Mouse (Mus musculus) lung, postnatal 4 days (tissue): ENCODE measurements around the gene Adh5.

Source experiments
- DNase-seq, 2 experiments: peaks; one replicate each; pipeline ENCODE4 v3.0.0; 2021

Gene Adh5

GRCm38 (mm10) chr3:138442612-138443464 lies at the start of gene Adh5:
Gene Adh5 (plus strand): TSS chr3:138443093.
- peak; percentile 94 for DNase-seq

DNA sequence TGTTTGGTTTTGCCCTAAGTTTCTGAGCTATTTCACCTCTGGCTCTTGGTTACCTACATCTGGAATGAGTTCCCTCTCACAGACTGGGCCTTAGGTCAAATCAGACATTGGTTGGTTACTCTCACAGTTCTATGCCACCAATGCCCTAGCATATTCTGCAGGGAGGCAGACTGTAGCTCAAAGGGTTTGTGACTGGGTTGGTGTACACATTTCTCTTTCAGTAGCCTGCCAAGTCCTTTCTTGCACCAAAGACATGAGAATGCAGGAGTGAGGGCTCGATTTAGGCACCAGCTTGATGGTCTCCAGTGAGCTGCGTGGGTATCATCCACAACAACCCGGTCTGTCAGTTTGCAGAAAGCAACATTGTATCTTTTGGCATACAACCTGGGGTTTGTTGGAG lies 38.0 kb upstream of the Adh5 start:
- DNase-seq = no peak

- DNase-seq = peak in 1 of 2 experiments; percentile 46
Observed at GRCm38 (mm10) chr3:138405341-138405740, 37.6 kb upstream of the Adh5 start.

- no peak for DNase-seq
Observed at GRCm38 (mm10) chr3:138405840-138406239, 37.1 kb upstream of the Adh5 start.

DNA sequence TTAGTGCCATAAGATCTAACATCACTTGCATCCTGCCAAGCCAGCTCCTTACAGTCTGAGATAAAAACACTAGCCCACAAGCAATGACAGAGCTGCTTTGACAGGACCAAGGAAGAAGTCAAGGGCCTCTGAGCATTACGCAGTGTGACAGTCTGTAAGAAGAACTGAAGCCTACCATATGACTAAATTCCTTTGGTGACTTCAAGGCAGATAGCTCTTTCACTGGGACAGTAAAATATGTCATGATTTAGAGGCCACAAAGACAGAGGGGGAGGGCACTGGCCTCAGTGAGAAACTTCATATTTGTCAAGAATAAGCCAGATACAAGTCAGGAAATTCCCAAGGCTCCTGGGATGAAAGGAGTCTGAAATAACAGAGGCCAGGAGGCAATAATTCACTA lies 35.0 kb upstream of the Adh5 start:
- no peak for DNase-seq

DNA sequence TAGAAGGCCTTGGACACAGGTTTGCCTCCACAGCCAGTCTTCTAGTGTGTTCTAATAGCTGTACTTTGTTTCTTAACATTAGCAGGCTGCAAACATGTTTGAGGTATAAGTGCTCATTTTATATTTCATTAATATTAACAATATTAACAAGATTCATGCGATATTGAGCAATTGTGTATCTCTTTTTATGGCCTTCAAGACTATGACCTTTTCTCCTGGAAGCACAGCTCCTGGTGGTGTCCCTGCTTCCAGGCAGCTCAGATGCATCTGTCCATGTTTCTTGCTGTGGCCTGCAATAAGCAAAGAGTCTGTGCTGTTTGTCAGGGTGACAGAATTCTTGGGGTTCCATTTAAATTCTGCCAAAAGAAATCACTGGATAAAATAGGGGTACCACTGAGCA lies 33.3 kb upstream of the Adh5 start:
- no peak for DNase-seq

GRCm38 (mm10) chr3:138410211-138410610 lies 32.7 kb upstream of the Adh5 start:
- DNase-seq = no peak

GRCm38 (mm10) chr3:138415121-138415690 lies 27.7 kb upstream of the Adh5 start, which contains the start of gene Adh4:
Gene Adh4 (plus strand): TSS chr3:138415466.
- no peak for DNase-seq

DNA sequence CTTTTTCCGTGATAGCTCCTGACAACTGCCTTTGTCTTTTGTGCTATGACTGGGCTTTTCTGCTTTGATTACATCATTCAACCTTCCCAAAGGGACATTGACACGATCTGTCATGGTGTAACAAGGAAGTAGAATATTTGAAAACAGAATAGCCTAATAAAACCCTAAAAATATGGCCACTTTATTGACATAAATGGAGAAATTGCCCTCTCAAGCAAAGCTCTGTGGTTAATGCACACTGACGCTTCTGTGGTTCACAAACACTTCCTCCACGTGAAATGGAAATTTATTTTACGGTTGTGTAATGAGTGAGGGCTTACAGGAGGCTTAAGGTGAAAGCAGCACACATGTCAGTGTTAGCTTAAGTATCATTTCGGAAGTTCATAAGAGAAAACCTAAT lies 23.5 kb upstream of the Adh5 start:
- no peak for DNase-seq

DNA sequence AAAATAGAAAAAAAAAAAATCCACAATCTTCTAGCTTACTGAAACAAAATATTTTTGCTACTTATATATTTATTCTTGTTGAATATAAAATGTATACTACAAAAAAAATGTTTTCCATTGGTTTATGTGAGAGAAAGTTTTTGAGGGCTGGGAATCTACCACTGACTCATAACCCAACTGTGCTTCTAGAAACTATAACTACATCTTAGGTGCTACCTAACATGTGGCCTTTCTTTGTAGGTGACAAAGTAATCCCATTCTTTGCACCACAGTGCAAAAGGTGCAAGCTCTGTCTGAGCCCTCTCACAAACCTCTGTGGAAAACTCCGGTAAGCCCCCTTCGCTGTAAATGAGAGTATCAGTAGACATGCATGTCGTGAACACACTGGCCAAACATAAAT lies 22.5 kb upstream of the Adh5 start:
- no peak for DNase-seq

DNA sequence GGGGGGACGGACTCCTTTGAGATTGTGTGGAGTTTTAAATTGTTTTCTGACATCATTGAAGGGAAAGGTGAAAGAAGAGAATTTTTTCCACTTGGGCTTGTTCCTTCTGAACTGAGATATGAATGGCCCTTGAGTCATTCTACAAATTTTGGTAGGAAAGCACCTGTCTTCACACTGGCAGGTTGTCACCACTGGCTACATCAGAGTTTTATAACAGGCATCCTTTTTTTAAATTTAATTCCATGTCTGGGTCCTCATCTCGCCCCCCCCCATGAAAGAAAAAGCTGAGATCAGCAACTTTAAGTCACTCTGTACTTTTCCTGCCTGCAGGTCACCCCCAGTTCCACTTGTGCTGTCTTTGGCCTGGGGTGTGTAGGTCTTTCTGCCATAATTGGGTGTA lies 19.2 kb upstream of the Adh5 start:
- no peak for DNase-seq

- DNase-seq = no peak
Observed at GRCm38 (mm10) chr3:138424247-138424646, 18.6 kb upstream of the Adh5 start.

- DNase-seq = no peak
Observed at GRCm38 (mm10) chr3:138430360-138430976, 12.4 kb upstream of the Adh5 start.

- DNase-seq = no peak
Observed at GRCm38 (mm10) chr3:138431835-138432234, 11.1 kb upstream of the Adh5 start.

GRCm38 (mm10) chr3:138438716-138439115 lies 4.2 kb upstream of the Adh5 start:
- no peak for DNase-seq

DNA sequence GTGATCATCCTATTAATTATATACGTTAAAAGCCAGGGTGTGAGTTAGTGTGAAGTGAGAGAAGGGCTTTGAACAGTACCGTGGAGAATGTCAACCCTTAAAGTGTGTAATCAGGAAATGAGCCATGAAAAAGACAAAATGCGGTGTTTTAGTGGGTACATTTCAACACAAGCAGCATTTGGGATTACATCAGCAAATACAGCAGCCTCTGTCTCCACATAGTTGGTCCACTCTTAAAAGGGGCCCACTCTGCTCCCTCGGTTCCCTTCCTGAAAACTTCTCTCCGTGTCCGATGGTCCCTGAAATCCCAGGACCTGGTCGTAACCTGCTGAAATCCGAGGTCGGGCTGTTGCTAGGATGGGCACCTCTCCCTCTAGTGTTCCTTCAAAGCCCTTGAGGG lies 690 bp upstream of the Adh5 start:
- DNase-seq = no peak

- DNase-seq = no peak
Observed at GRCm38 (mm10) chr3:138443465-138443771, 525 bp downstream of the Adh5 start.

DNA sequence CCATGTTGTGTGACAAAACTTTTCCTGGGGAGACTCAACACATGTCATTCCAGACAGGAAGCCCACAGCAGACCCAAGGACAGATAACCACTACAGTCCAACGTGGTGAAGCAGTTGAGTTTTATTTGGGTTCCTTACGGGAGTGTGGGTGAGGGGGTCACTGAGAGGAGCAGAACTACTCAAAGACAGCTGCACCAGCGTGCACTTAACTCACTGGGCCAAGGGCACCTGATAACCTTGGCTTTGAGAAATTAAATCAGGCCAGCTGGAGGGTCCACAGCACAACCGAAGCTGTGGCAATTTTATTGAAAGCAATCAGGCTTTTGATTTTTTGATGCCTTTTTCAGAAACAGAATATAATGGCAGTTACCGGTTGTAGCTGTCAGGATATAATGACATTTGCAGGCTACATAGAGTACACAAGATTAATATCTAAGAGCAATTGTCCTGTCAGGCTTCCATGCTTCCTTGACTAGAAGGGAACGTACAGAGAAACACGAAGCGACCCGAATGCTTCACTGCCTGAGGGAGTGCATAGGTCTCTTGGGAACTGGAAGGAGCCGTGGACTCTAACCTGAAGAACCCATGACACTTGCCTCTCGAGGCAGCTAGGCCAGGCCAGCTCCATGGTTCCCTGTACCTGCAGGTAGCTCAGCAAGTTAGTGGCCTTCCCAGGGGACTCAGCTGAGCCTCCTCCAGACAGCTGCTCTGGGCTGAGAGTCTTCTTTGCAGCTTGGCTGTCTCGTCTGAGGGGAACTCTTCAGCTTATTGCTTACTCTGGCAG lies 5.4 kb downstream of the Adh5 start:
- DNase-seq = no peak

- DNase-seq = no peak
Observed at GRCm38 (mm10) chr3:138452169-138452568, 9.3 kb downstream of the Adh5 start.

- DNase-seq = no peak
Observed at GRCm38 (mm10) chr3:138454234-138454633, 11.3 kb downstream of the Adh5 start.

DNA sequence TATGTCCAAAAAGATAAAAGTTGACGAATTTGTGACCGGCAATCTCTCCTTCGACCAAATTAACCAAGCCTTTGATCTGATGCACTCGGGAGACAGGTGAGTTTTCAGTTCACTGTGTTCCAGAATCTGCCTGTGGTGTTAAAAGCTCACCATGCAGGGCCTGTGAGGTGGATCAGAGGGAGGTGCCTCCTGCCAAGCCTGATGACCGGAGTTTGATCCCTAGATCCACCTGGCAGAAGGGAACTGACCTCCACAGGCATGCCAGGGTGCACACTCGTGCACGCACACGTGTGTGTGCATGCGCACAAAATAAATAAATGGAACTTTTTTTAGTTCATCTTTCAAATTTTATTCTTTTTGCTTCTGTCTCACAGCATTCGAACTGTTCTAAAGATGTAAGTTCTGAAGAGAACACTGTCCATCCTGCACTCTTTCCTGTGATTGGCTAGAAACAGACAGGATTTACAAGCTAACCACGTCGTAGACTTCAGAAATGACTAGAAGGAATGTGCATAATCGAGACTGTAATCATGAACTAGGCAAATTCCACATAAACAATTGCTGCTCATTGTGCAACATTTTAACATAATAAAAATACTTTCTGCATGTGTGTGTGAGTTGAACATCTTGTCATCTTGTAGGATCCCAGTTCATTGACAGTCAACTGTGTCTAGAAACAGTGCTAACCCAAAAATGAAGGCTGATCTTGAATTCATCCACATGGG lies 12.0 kb downstream of the Adh5 start:
- DNase-seq = no peak

DNA sequence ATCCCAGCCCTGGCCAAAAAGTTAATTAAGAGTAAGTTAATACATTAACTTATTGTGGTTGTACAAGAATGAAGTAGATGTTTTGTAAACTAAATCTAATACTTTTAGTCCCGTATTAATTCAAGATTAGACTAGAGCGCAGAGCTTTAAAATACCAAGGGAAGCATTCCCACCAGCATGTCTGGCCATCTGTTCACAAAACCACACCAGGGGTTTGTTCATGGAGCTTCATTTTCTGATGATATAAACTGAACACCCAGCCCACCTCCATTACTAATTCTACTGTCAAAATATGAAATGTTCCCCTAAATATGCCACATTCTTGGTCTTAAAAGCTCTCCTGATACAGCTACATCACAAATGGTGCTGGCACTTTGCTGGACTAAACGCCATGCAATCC lies 15.5 kb downstream of the Adh5 start:
- DNase-seq = no peak

GRCm38 (mm10) chr3:138460260-138460659 lies 17.4 kb downstream of the Adh5 start:
- DNase-seq = no peak
